Mouse (Mus musculus): ENCODE measurements around the gene Fbxl8. TPM values are rescaled to one million over a fixed set of nuclear protein-coding genes. Genes with fewer than 3 reads are reported as not detected.

Gene Fbxl8
- polyA plus RNA-seq (2017; shearing (Covaris generic)): 27.8 TPM

DNA sequence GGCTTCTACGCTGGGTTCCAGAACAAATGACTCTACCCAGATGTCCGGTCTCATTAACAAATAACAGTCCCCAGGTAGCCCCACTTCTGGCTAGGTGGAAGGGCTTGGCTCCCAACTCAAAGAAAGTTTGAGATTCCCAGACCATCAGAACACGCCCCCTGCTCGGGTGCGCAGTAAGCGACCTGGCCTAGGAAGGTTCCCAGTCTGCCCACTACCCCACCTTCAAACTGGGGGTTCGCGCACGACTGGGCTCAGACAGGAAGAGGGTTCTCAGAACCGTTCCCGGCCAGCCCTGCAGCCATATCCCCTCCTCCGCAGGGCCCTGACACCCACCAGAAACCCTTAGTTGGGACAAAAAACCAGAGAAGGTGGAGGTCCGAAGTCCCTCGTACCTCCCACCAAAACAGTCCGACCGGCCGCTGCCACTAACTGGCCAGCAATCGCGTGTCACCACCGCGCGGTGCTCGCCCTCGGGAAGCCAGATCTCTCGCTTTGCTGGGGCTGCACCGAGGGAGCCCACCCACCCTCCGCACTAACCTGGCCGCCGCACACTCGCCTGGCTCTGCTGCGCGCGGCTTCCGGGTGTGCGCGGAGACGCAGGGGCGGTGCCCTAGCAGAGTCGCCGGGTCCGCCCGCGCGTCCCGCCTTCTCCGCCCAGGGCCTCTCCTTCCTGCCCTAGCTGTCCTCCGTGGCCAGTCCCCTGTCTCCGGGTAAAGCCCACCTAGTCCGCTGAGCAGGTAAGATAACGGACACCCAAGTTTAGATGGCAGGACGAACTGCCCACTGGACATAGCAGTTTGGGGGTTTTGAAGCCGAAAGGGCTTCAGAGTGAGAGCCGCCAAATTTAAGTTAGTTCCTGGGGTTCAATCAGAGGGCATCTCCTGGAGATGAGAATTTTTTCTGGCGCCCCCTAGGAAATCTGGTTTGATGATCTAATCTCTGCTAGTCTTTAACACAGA, at the start of gene Fbxl8, which contains the start of gene Tradd:
Gene Fbxl8, plus strand, starts transcription at position 625 of the 959 bp plus-strand sequence.
Gene Tradd, minus strand, starts transcription at position 586 of the 959 bp plus-strand sequence.

DNA sequence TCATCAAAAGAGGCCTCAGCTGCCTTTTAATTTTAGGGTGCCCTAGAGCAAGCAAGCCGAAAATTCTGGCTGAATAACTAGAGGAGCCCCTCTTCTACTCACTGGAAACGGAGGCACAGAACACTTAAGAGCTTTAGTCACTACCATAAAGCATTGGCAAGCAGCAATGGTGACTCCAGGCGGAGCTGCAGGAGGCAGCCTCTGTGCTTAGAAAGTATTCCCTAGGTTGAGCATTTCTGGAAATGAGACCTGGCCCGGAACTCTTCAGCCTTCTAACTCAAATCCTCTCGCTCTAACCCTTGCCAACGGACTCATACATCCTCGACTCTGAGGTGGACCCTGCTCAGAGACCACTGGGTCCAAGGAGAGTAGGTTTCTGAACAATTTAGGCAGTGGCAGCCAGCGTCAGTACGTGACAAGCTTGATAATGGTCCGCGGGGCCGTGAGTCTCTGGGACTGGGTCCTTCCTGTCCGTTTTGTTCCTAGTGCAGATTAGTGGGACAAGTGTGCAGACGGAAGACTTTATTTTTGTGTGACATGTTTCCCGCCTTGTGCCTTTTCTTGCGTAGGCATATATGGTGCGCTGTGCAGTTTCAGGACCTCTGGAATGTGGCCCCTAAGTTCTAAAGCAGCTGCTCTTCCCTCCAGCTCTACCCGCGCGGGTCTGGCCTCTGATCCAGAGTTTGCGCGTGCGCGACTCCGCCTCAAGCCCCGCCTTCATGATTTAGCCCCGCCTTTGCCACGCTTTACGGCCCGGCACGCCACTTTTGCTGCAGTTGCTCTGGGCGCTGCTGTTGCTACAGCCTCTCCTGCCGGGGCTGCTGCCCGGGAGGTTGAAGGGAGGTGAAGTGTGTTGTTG, 39.8 kb upstream of the Fbxl8 start, which contains the start of gene D230025D16Rik:
Gene D230025D16Rik, plus strand, starts transcription at position 733 of the 859 bp plus-strand sequence.

DNA sequence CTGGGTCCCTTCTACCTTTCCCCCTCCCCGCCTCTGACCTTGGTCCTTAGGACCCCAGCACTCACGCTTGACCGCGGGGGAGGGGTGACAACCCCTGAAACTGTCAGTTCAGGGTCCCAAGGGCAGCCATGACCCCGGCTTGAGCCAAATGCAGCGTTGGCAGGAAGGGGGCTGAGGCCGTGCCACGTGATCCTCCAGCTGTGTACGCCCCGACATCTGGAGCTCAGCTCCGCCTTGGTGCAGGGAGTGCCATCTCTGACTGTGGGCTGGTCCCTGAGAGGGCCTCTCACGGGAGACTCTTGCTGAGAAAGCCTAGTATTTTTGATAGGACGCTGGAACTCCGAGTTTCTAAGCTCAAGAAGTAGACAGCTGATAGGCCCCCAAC, 9.5 kb upstream of the Fbxl8 start, which contains the start of gene B3gnt9:
Gene B3gnt9, minus strand, starts transcription at position 188 of the 385 bp plus-strand sequence.

DNA sequence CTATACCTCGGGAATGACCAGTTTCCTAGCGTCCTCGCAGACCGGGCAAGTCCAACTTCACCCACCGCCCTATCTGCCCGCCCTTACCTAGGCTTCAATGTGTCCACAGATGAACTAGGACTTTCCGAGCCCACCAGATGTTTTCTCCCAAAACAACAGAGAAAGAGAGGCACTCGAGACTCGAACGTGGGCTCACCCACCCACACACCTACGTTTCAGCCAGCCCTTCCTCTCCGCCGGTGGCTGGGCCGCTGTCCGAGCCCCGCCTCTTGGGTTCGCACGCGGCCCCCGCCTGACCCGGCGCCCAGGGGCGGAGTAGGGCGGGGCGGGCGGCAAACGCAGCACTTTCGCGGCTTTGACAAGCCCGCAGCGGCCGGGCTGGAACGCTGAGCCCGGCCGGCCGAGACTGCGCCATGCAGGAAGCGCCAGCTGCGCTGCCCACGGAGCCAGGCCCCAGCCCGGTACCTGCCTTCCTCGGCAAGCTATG, 5.1 kb downstream of the Fbxl8 start, which contains the start of gene Hsf4:
Gene Hsf4, plus strand, starts transcription at position 341 of the 487 bp plus-strand sequence.

DNA sequence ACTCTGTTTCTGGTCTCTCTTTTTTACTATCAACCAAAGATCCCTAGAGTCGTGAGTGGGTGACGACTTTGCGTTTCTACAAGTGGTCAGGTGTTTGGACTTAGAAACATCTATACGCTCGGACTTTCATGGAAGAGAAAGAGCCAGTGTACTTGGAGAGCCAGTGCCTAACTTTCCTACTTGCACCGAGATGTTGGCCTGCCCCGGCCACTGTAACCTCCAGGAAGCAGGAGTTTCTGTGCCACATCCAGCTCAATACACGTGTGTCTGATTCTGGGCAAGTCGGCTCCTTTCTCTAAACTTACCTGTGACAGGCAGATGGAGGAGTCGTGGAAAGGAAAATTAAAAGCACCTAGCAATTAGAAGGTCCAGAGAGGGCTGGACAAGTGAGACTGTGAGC, 11.4 kb downstream of the Fbxl8 start, which contains the start of gene Nol3:
Gene Nol3, plus strand, starts transcription at position 301 of the 400 bp plus-strand sequence.

DNA sequence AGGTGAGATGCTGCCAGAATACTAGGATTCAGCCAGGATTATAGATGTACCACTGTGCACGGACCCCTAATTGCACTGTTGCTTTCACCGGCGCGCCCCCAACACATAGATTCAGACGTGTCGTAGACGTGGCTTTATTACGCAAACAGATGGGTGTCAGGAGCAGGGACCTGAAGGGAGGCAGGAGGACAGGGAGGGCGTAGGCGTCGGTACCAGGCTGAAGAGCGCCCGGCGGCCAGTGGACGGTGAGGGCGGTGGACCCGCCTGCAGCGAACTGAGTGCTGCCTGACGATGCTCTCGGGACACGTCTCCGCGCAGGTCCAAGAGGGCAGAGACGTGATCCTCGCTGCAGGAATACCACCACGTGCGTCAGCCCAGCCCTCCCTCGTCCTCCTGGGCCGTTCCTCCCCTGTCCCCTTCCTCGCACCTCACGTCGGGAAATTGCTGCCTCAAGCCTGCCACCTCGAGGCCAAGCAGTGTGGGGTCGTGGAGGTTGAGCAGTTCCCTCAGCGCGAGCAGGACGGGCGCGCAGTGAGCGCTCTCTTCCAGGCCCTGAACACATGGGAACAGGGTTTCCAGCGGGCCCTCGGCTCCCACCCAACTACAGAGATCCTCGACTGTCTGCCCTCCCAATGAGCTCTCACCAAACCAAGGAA, 25.5 kb downstream of the Fbxl8 start, which contains the start of gene 4931428F04Rik:
Gene 4931428F04Rik, minus strand, starts transcription at position 60 of the 656 bp plus-strand sequence.

DNA sequence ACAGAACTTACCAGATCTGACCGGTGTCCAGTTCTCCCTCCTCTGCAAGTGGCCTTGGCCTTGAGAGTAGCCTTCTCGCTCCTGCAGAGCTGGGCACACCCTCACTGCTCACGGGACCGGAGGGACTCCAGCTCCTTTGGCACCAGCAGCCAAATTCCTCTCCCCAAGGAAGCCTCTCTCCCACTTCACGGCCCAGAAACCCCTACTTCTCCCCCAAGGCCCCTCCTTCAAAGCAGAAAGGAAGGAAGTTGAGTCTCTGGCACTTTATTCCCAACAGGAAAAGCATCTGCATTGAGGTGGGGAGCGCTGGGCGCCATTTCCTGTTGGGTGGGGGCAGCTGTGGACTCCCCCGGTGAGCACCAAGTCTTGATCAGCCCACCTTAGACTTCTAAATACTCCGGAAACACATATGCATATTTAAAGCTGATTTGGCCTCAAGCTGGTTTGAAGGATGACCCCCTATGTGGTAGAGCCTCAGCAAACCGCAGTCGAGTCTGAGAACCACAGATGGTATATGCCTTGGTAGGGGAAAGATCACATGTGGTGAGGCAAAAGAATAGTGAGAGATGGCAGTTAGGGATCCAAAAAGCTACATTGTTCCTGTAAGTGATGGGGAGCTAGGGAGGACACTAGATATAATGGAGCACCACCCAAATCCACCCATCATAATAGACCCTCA, 31.6 kb downstream of the Fbxl8 start, which contains the start of gene Exoc3l:
Gene Exoc3l, minus strand, starts transcription at position 207 of the 679 bp plus-strand sequence.

DNA sequence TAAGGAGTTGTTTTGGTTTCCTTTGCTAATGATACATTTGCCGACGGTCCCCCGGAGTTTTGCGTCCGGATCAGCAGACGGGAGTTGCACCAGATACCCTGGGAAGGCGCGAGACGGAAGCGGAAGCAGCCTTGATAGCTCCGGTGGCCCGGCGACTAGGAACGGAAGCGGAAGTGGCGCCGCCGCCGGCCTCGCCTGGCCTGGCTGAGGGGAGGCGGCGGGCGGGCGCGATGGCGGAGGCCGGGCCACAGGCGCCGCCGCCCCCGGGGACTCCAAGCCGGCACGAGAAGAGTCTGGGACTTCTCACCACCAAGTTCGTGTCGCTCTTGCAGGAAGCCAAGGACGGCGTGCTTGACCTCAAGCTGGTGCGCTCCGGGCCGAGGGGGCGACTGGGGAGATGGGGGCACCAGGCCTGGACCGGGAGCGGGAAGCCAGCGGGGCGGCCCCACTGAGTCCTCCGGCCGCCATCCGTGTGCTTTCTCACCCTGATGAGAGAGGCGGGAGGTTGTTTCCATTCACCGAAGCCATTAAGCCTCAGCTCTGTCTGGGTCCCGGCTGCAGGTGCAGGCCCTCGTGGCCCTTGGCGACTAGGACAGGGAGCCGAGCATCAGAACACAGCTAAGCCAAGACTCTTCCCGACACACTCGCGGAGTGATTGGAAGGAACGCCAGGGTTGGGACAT, 33.2 kb downstream of the Fbxl8 start, which contains the start of gene E2f4:
Gene E2f4, plus strand, starts transcription at position 153 of the 682 bp plus-strand sequence.

DNA sequence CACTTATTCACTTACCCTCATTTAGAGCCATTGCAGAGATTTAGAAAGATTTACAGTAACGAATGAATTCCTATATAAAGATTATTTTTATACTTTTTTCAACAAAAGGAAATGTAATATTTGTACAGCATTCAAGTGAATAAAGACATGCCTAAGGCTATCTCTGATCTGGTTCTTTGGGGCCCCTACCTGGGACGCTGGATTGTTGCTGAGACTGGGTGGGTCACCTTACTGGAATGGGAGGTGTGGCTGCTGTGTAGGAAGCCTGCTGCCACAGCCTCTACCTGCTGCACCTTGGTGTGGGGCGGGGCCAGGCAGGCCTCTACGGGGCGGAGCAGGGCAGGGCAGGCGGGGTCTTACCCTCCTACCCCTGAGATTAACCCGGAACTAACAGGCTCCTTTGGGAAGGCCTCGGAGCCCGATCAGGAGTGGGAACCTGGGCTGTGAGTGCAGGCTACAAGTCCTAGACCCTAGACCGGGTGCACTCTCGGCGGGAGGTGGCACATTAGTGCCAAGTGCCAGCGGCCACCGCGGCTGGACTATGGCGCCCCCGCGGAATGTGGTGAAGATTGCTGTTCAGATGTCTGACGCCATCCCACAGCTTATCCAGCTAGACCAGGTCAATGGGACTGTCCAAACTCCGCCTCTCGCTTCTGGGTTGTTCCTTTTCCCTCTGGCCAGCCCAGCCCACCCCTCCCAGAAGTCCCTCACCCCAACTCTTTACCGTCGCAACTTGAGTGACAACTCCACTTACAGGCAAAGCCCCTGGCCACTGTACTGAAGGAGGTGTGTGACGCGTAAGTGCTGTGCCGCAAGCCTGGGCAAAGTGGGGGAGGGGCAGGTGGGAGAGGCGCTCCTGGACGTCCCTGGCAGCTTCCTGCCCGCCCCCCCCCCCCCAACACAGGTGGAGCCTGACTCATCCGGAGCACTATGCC, 41.0 kb downstream of the Fbxl8 start, which contains the start of gene Elmo3:
Gene Elmo3, plus strand, starts transcription at position 391 of the 935 bp plus-strand sequence.

Other genes starting within 250 kb of the Fbxl8 start
- not detected for gene Ces3a, start 216.0 kb upstream of the Fbxl8 start, polyA plus RNA-seq (2017; shearing (Covaris generic))
- not detected for gene Ces3b, start 180.9 kb upstream of the Fbxl8 start, polyA plus RNA-seq (2017; shearing (Covaris generic))
- gene Ces4a, start 132.8 kb upstream of the Fbxl8 start, polyA plus RNA-seq (2017; shearing (Covaris generic)): not detected
- 31.8 TPM for gene Cbfb, start 94.0 kb upstream of the Fbxl8 start, polyA plus RNA-seq (2017; shearing (Covaris generic))
- 36.3 TPM for gene D230025D16Rik, start 39.5 kb upstream of the Fbxl8 start, polyA plus RNA-seq (2017; shearing (Covaris generic))
- 1.9 TPM for gene B3gnt9, start 9.5 kb upstream of the Fbxl8 start, polyA plus RNA-seq (2017; shearing (Covaris generic))
- gene Tradd, start within 50 bp of the Fbxl8 start, polyA plus RNA-seq (2017; shearing (Covaris generic)): 60.2 TPM
- gene Hsf4, start 5.2 kb downstream of the Fbxl8 start, polyA plus RNA-seq (2017; shearing (Covaris generic)): 0.38 TPM
- not detected for gene Nol3, start 11.5 kb downstream of the Fbxl8 start, polyA plus RNA-seq (2017; shearing (Covaris generic))
- 1.8 TPM for gene 4931428F04Rik, start 25.2 kb downstream of the Fbxl8 start, polyA plus RNA-seq (2017; shearing (Covaris generic))
- 2.5 TPM for gene Exoc3l, start 31.5 kb downstream of the Fbxl8 start, polyA plus RNA-seq (2017; shearing (Covaris generic))
- gene E2f4, start 33.0 kb downstream of the Fbxl8 start, polyA plus RNA-seq (2017; shearing (Covaris generic)): 92.2 TPM
- 12.2 TPM for gene Elmo3, start 41.0 kb downstream of the Fbxl8 start, polyA plus RNA-seq (2017; shearing (Covaris generic))
- 3.6 TPM for gene Lrrc29, start 61.6 kb downstream of the Fbxl8 start, polyA plus RNA-seq (2017; shearing (Covaris generic))
- 134 TPM for gene Tmem208, start 61.7 kb downstream of the Fbxl8 start, polyA plus RNA-seq (2017; shearing (Covaris generic))
- 1.3 TPM for gene Fhod1, start 83.3 kb downstream of the Fbxl8 start, polyA plus RNA-seq (2017; shearing (Covaris generic))
- gene Slc9a5, start 84.2 kb downstream of the Fbxl8 start, polyA plus RNA-seq (2017; shearing (Covaris generic)): 0.56 TPM
- not detected for gene Plekhg4, start 108.6 kb downstream of the Fbxl8 start, polyA plus RNA-seq (2017; shearing (Covaris generic))
- not detected for gene Kctd19, start 148.9 kb downstream of the Fbxl8 start, polyA plus RNA-seq (2017; shearing (Covaris generic))
- not detected for gene Lrrc36, start 148.9 kb downstream of the Fbxl8 start, polyA plus RNA-seq (2017; shearing (Covaris generic))
- 0.76 TPM for gene Tppp3, start 206.9 kb downstream of the Fbxl8 start, polyA plus RNA-seq (2017; shearing (Covaris generic))
- gene Zdhhc1, start 232.3 kb downstream of the Fbxl8 start, polyA plus RNA-seq (2017; shearing (Covaris generic)): 3.5 TPM

Measured in inflammation-experienced regulatory T-cells, adult 16 weeks (primary cell).